Mouse (Mus musculus): Measurements from ENCODE around the gene Cep44. TPM values are rescaled to one million over a fixed set of nuclear protein-coding genes. Genes with fewer than 3 reads are reported as not detected.

The Cep44 gene
- polyA plus RNA-seq, 1 experiment from 2014 or later = 17.8 TPM

DNA sequence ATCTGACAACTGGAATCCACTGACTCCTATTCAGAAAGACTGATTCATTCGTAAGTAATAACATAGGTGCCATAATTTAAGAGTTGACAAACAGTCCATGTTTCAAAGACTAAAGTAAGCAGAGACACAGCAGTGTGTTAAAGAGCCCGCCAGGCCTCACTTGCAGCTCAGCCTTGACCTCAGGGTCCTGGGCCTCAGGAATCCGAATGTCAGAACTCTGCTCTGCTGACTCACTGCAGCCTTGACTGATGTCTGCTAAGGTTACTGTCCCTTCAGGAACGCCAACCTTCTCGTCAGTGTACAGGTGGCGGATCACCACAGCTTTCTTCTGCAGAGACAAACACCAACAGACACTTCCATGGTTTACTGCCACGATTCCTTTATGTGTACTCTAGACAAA lies 10.1 kb downstream of the Cep44 start:
- DNase-seq (no peak), ATAC-seq (no peak)
- no peak overlapping the region for H3K4me3 ChIP-seq (ENCODE audit: low read depth, low read length)
- no peaks in the 10 kb centered on the region for H3K9me3 ChIP-seq (ENCODE audit: low read length)
- no peak overlapping the region for H3K4me2 ChIP-seq (ENCODE audit: low read depth, low read length)
- H3K27me3 ChIP-seq (ENCODE audit: insufficient read depth, low read length) = no peaks in the 10 kb centered on the region
- TF ChIP-seq EP300 (IDR thresholded peaks at IDR 0.05; ENCODE audit: low read depth) (no peak), CTCF (IDR thresholded peaks at IDR 0.05; ENCODE audit: low read depth) (no peak)
- 78% methylated on average over 7 of the region's 7 CpGs for WGBS (ENCODE audit: insufficient replicate concordance)
- peaks cover 52% of the 10 kb centered on the region for H3K36me3 ChIP-seq (replicated peaks; ENCODE audit: insufficient read depth, low read length)
- H3K4me1 ChIP-seq (ENCODE audit: insufficient read depth) = no peaks in the 10 kb centered on the region
- no peak overlapping the region for H3K9ac ChIP-seq (replicated peaks)
- H3K27ac ChIP-seq (ENCODE audit: low read depth) = no peak overlapping the region

- no peaks in the 10 kb centered on the region for H3K4me1 ChIP-seq (ENCODE audit: insufficient read depth)
- H3K36me3 ChIP-seq (replicated peaks; ENCODE audit: insufficient read depth, low read length) = peaks cover 19% of the 10 kb centered on the region; the same call in 1 of the 2 replicates
- no peaks in the 10 kb centered on the region for H3K9me3 ChIP-seq (ENCODE audit: low read length)
- TF ChIP-seq CTCF (IDR thresholded peaks at IDR 0.05; ENCODE audit: low read depth) (peak; percentile 91), EP300 (IDR thresholded peaks at IDR 0.05; ENCODE audit: low read depth) (no peak)
- WGBS (ENCODE audit: insufficient replicate concordance) = 11% methylated on average over 3 of the region's 3 CpGs
- DNase-seq (peak; percentile 82), ATAC-seq (no peak)
- H3K27me3 ChIP-seq (ENCODE audit: insufficient read depth, low read length) = no peaks in the 10 kb centered on the region
- no peak overlapping the region for H3K9ac ChIP-seq (replicated peaks)
- H3K27ac ChIP-seq (ENCODE audit: low read depth) = no peak overlapping the region
- no peak overlapping the region for H3K4me3 ChIP-seq (ENCODE audit: low read depth, low read length)
- H3K4me2 ChIP-seq (ENCODE audit: low read depth, low read length) = no peak overlapping the region
Observed at GRCm38 (mm10) chr8:56530359-56530758, 20.5 kb downstream of the Cep44 start.

GRCm38 (mm10) chr8:56528869-56529268 lies 22.0 kb downstream of the Cep44 start:
- TF ChIP-seq EP300 (IDR thresholded peaks at IDR 0.05; ENCODE audit: low read depth) (no peak), CTCF (IDR thresholded peaks at IDR 0.05; ENCODE audit: low read depth) (no peak)
- WGBS (ENCODE audit: insufficient replicate concordance) = 81% methylated on average over 6 of the region's 6 CpGs
- no peaks in the 10 kb centered on the region for H3K27me3 ChIP-seq (ENCODE audit: insufficient read depth, low read length)
- ATAC-seq (no peak), DNase-seq (no peak)
- no peaks in the 10 kb centered on the region for H3K4me1 ChIP-seq (ENCODE audit: insufficient read depth)
- no peak overlapping the region for H3K9ac ChIP-seq (replicated peaks)
- no peak overlapping the region for H3K27ac ChIP-seq (ENCODE audit: low read depth)
- no peak overlapping the region for H3K4me2 ChIP-seq (ENCODE audit: low read depth, low read length)
- H3K4me3 ChIP-seq (ENCODE audit: low read depth, low read length) = no peak overlapping the region
- no peaks in the 10 kb centered on the region for H3K9me3 ChIP-seq (ENCODE audit: low read length)
- peaks cover 19% of the 10 kb centered on the region; the same call in 1 of the 2 replicates for H3K36me3 ChIP-seq (replicated peaks; ENCODE audit: insufficient read depth, low read length)

DNA sequence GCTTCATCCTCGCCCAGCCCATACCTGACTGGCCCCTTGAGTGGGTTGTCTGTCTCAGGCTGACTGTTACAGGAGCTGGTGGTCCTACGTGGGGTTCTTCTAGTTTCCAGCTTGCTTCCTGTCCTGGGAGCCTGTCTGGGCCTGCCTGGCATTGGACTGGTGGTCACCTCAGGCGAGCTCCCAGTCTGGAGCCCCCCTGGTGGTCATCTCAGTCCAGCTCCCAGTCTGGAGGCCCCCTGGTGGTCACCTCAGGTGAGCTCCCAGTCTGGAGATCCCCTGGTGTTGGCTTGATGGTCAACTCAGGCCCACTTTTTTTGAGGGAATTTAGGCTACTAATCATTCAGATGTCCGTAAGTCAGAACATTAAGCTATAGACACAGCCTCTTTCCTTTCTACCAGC lies 29.8 kb downstream of the Cep44 start:
- Histone ChIP-seq H3K4me1 (ENCODE audit: insufficient read depth) (no peaks in the 10 kb centered on the region), H3K9me3 (ENCODE audit: low read length) (no peaks in the 10 kb centered on the region), H3K9ac (replicated peaks) (no peak overlapping the region), H3K27ac (ENCODE audit: low read depth) (no peak overlapping the region), H3K4me3 (ENCODE audit: low read depth, low read length) (no peak overlapping the region), H3K4me2 (ENCODE audit: low read depth, low read length) (no peak overlapping the region), H3K36me3 (replicated peaks; ENCODE audit: insufficient read depth, low read length) (no peaks in the 10 kb centered on the region), H3K27me3 (ENCODE audit: insufficient read depth, low read length) (no peaks in the 10 kb centered on the region)
- ATAC-seq (no peak), DNase-seq (no peak)
- TF ChIP-seq CTCF (IDR thresholded peaks at IDR 0.05; ENCODE audit: low read depth) (peak; percentile 17; the same call in 1 of the 2 replicates), EP300 (IDR thresholded peaks at IDR 0.05; ENCODE audit: low read depth) (no peak)
- 60% methylated on average over 4 of the region's 4 CpGs for WGBS (ENCODE audit: insufficient replicate concordance)

GRCm38 (mm10) chr8:56520249-56520648 lies 30.6 kb downstream of the Cep44 start:
- Histone ChIP-seq H3K27me3 (ENCODE audit: insufficient read depth, low read length) (no peaks in the 10 kb centered on the region), H3K4me2 (ENCODE audit: low read depth, low read length) (no peak overlapping the region), H3K9me3 (ENCODE audit: low read length) (no peaks in the 10 kb centered on the region), H3K36me3 (replicated peaks; ENCODE audit: insufficient read depth, low read length) (no peaks in the 10 kb centered on the region), H3K27ac (ENCODE audit: low read depth) (no peak overlapping the region), H3K4me1 (ENCODE audit: insufficient read depth) (no peaks in the 10 kb centered on the region), H3K9ac (replicated peaks) (no peak overlapping the region), H3K4me3 (ENCODE audit: low read depth, low read length) (no peak overlapping the region)
- DNase-seq = no peak
- no peak for ATAC-seq
- TF ChIP-seq CTCF (IDR thresholded peaks at IDR 0.05; ENCODE audit: low read depth) (no peak), EP300 (IDR thresholded peaks at IDR 0.05; ENCODE audit: low read depth) (no peak)
- 68% methylated on average over 2 of the region's 2 CpGs for WGBS (ENCODE audit: insufficient replicate concordance)

DNA sequence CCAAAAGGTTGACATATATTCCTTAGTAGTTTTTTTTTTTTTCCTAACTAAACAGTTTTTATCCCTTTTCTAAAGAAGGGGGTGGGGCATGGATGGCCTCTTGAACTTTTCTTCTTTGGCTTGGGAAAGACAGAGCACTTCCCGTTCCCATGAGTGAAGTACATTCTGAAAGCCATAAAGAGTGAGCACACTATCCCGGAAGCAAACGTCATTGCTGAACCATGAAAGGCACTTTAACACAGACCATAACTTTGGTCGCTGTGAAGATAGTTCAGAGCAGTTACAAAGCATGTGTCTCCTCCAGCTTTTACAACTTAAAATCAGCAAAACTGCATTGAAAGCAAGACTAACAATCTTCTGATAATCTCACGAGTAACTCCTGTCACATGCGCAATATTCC lies 32.0 kb downstream of the Cep44 start:
- Histone ChIP-seq H3K4me3 (ENCODE audit: low read depth, low read length) (no peak overlapping the region), H3K4me1 (ENCODE audit: insufficient read depth) (no peaks in the 10 kb centered on the region), H3K4me2 (ENCODE audit: low read depth, low read length) (no peak overlapping the region), H3K9me3 (ENCODE audit: low read length) (no peaks in the 10 kb centered on the region), H3K27me3 (ENCODE audit: insufficient read depth, low read length) (no peaks in the 10 kb centered on the region), H3K36me3 (replicated peaks; ENCODE audit: insufficient read depth, low read length) (no peaks in the 10 kb centered on the region), H3K9ac (replicated peaks) (no peak overlapping the region), H3K27ac (ENCODE audit: low read depth) (no peak overlapping the region)
- no peak for DNase-seq
- no peak for ATAC-seq
- TF ChIP-seq CTCF (IDR thresholded peaks at IDR 0.05; ENCODE audit: low read depth) (no peak), EP300 (IDR thresholded peaks at IDR 0.05; ENCODE audit: low read depth) (no peak)
- WGBS (ENCODE audit: insufficient replicate concordance) = 68% methylated on average over 6 of the region's 6 CpGs

GRCm38 (mm10) chr8:56508952-56509479 lies 41.8 kb downstream of the Cep44 start:
- H3K36me3 ChIP-seq (replicated peaks; ENCODE audit: insufficient read depth, low read length) = no peaks in the 10 kb centered on the region
- TF ChIP-seq CTCF (IDR thresholded peaks at IDR 0.05; ENCODE audit: low read depth) = no peak
- TF ChIP-seq EP300 (IDR thresholded peaks at IDR 0.05; ENCODE audit: low read depth) = no peak

More at GRCm38 (mm10) chr8:56508952-56509479, 41.8 kb downstream of the Cep44 start:
- DNase-seq = no peak
- Histone ChIP-seq H3K9ac (replicated peaks) (no peak overlapping the region), H3K9me3 (ENCODE audit: low read length) (no peaks in the 10 kb centered on the region), H3K27me3 (ENCODE audit: insufficient read depth, low read length) (no peaks in the 10 kb centered on the region), H3K27ac (ENCODE audit: low read depth) (no peak overlapping the region), H3K4me1 (ENCODE audit: insufficient read depth) (no peaks in the 10 kb centered on the region), H3K4me2 (ENCODE audit: low read depth, low read length) (no peak overlapping the region), H3K4me3 (ENCODE audit: low read depth, low read length) (no peak overlapping the region)
- 68% methylated on average over 4 of the region's 4 CpGs for WGBS (ENCODE audit: insufficient replicate concordance)
- ATAC-seq = no peak
